Mouse (Mus musculus) hindbrain, postnatal 0 days (tissue): ENCODE measurements around the gene Ccnd3. TPM values are rescaled to one million over a fixed set of nuclear protein-coding genes. Genes with fewer than 3 reads are reported as not detected.
A peak's percentile ranks its signal among the peaks of the same experiment; 100 is the strongest.

Experiments
- ATAC-seq: fragments of 200-750 bp; cut with Nextera tagmentation; 2 replicates; pipeline ENCODE4 v1.8.0; 2017; ENCODE audit warnings: mild to moderate bottlenecking, moderate TSS enrichment, moderate library complexity
- DNase-seq: peaks from one replicate; pipeline ENCODE4 v3.0.0-alpha.2; 2015; ENCODE audit warnings: low spot score
- H3K27ac ChIP-seq: fragments of 300-500 bp; sonication (generic); 2 replicates; pipeline ENCODE4 v1.5.1; 2014; ENCODE audit warnings: mild to moderate bottlenecking
- H3K27me3 ChIP-seq: fragments of 300-500 bp; sonication (generic); 2 replicates; pipeline ENCODE4 v1.6.1; 2014; ENCODE audit warnings: low read length, mixed read lengths; ENCODE audit not compliant: insufficient read depth
- H3K36me3 ChIP-seq: fragments of 300-500 bp; sonication (generic); 2 replicates; pipeline ENCODE4 v1.6.1; 2014; ENCODE audit warnings: low read length, mixed read lengths; ENCODE audit not compliant: insufficient read depth
- H3K4me1 ChIP-seq: fragments of 300-500 bp; sonication (generic); 2 replicates; pipeline ENCODE4 v1.6.1; 2014; ENCODE audit warnings: antibody characterized with exemption, low read length, mixed read lengths; ENCODE audit not compliant: insufficient read depth
- H3K4me2 ChIP-seq: fragments of 300-500 bp; sonication (generic); 2 replicates; pipeline ENCODE4 v1.6.1; 2014; ENCODE audit warnings: low read depth, mild to moderate bottlenecking, low read length, moderate library complexity, mixed read lengths
- H3K4me3 ChIP-seq: fragments of 300-500 bp; sonication (generic); 2 replicates; pipeline ENCODE4 v1.5.1; 2014; ENCODE audit warnings: low read length
- H3K9ac ChIP-seq: fragments of 300-500 bp; sonication (generic); replicated peaks from 2 replicates; pipeline ENCODE4 v1.6.1; 2014; ENCODE audit warnings: mild to moderate bottlenecking, low read length, moderate library complexity, mixed read lengths
- H3K9me3 ChIP-seq: fragments of 300-500 bp; sonication (generic); 2 replicates; pipeline ENCODE4 v1.6.1; 2016; ENCODE audit warnings: low read length, mixed read lengths
- CTCF ChIP-seq: IDR thresholded peaks from 2 replicates; pipeline ENCODE4 v1.5.1; 2016; ENCODE audit warnings: antibody characterized with exemption, control low read depth, low read depth
- WGBS: fragments of 180-500 bp; shearing (Covaris S2); extraction: QIAGEN DNeasy Blood & Tissue Kit; methylation state at CpG from one replicate; pipeline ENCODE4 v1.1.7; 2014; 5-methylcytosine and 5-hydroxymethylcytosine counted together
- polyA plus RNA-seq: library from polyadenylated mRNA; unstranded; fragments of >200 nt; fragmentation: Nextera tagmentation; extraction: Ambion mirVana; gene quantifications from 2 replicates; pipeline ENCODE4 v1.2.1, GENCODE M21; 2015
- total RNA-seq: library from RNA; depleted of rRNA; stranded (reverse); fragments of >200 nt; gene quantifications from 2 replicates; pipeline ENCODE4 v1.2.3, GENCODE M21; 2014; rRNA removed

Gene Ccnd3
- 55.0 and 63.4 TPM in 2 replicates for total RNA-seq
- 69.3 and 71.5 TPM in 2 replicates for polyA plus RNA-seq

DNA sequence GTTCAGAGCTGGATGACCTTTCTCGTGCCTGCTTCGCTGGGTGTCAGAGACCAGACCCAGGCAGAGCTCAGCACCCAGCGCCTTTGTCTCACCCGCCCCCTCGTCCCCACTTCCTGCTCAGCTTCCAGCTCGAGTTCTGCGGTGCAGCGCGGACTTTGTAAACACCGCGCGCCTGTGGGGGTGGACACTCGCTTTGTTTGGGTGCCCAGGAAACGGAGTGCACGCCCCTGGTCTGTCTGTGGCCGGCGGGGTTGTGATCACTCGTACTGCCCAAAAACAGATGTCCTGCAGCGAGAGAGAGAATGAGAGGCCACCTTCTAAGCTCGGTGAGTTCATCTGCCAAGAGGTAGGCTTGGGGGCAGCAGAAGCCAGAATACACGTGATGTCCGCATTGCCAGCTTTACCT lies at the start of gene Ccnd3:
Ccnd3 (plus strand) TSS at position 111 of the 406 bp plus-strand sequence.
- no peaks in the 10 kb centered on the region for H3K36me3 ChIP-seq
- DNase-seq (peak; percentile 48), ATAC-seq (no peak)
- peak within 1 kb of the TSS; percentile 28 for H3K4me3 ChIP-seq
- peaks cover 12% of the 10 kb centered on the region for H3K4me1 ChIP-seq
- peak within 1 kb of the TSS; percentile 66 for H3K4me2 ChIP-seq
- H3K9me3 ChIP-seq, result no peaks in the 10 kb centered on the region
- TF ChIP-seq CTCF, result no peak
- no peaks in the 10 kb centered on the region for H3K27me3 ChIP-seq
- WGBS, result 1% methylated on average over 22 of the region's 22 CpGs
- peak within 1 kb of the TSS; percentile 37; the same call in 1 of the 2 replicates for H3K9ac ChIP-seq
- H3K27ac ChIP-seq, result no peak within 1 kb of the TSS

DNA sequence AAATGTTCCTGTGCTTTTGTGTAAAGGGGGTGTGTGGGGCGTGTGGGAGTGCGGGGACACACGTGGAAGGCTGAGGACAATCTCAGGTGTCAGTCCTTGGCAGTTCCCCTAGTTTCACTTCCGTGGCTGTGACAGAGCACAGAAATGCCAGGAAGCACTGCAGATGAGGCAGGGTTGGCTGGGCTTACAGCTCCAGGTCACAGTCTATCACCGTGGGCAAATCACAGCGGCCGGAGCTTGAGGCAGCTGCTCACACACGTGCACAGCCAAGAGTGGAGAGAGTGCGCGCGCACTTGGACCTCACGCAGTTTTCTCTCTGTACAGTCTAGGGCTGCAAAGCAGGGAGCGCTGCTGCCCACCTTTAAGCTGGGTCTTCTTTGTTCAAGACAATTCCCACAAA lies 46.5 kb upstream of the Ccnd3 start:
- TF ChIP-seq CTCF, result no peak
- no peaks in the 10 kb centered on the region for H3K36me3 ChIP-seq
- no peak overlapping the region for H3K4me3 ChIP-seq
- no peaks in the 10 kb centered on the region for H3K4me1 ChIP-seq
- DNase-seq (no peak), ATAC-seq (no peak)
- H3K9ac ChIP-seq, result no peak overlapping the region
- no peaks in the 10 kb centered on the region for H3K9me3 ChIP-seq
- H3K27ac ChIP-seq, result no peak overlapping the region
- H3K27me3 ChIP-seq, result no peaks in the 10 kb centered on the region
- H3K4me2 ChIP-seq, result no peak overlapping the region
- WGBS, result 69% methylated on average over 13 of the region's 13 CpGs

DNA sequence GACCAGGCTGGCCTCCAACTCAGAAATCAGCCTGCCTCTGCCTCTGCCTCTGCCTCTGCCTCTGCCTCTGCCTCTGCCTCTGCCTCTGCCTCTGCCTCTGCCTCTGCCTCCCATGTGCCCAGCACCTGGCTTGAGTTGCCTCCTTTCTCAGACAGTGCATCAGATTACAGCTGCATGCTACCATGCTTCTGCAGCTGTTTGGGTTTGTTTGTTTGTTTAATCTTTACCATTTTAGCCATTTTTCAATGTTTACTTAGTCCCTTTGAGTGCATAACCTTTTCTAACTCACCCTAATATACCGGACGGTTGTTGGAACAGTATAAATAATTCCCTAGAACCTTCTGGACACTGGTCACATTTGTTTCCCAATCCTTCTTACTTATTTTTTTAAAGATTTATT lies 45.9 kb upstream of the Ccnd3 start:
- Histone ChIP-seq H3K4me1 (no peaks in the 10 kb centered on the region), H3K27me3 (no peaks in the 10 kb centered on the region), H3K9me3 (no peaks in the 10 kb centered on the region), H3K4me2 (no peak overlapping the region), H3K9ac (no peak overlapping the region), H3K27ac (no peak overlapping the region), H3K4me3 (no peak overlapping the region), H3K36me3 (no peaks in the 10 kb centered on the region)
- ATAC-seq, result no peak
- no peak for DNase-seq
- 91% methylated on average over 2 of the region's 2 CpGs for WGBS
- TF ChIP-seq CTCF, result no peak

DNA sequence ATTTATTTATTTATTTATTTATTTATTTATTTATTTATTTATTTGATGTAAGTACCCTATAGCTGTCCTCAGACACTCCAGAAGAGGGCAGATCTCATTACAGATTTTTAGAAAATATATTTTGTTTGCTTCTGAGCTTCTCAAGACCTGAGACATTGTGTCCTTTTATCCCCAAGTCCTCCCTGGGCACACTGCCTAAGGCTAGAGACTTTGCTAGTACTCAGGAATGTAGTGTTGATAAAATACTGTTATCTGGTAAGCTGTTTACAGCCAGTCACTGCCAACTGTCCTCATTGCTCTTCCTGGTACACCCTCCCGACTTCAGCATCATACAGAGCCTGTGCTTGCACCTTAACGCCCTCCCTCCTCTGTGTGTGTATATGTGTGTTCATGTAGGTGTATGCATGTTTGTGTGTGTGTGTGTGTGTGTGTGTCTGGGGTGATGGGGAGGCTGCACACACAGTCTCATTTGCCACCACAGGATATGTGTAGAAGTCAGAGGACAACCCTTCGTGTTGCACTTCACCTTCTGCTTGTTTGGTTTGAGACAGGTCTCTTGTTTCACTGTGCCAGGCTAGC lies 45.4 kb upstream of the Ccnd3 start:
- Histone ChIP-seq H3K4me1 (no peaks in the 10 kb centered on the region), H3K36me3 (no peaks in the 10 kb centered on the region), H3K4me3 (no peak overlapping the region), H3K27me3 (no peaks in the 10 kb centered on the region), H3K27ac (no peak overlapping the region), H3K4me2 (no peak overlapping the region), H3K9me3 (no peaks in the 10 kb centered on the region), H3K9ac (no peak overlapping the region)
- WGBS, result 81% methylated on average over 3 of the region's 3 CpGs
- no peak for TF ChIP-seq CTCF
- DNase-seq (no peak), ATAC-seq (no peak)

DNA sequence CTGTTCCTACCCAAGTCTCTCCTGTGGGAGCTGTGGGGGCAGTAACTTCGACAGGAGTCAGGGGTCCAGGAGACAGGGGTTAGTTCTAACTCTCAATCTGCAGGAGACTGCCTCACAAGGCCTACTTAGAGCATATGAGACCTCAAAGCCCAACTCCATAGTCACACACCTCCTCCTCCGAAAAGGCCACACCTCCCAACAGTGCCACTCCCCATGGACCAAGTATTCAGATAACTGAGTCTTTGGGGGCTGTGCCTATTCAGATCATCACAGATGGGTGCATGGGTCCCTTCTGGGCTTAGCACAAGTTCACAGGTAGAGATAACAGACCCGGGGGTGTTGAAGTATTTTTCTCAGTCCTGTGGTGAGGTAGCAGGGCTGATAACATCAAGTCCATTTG lies 43.2 kb upstream of the Ccnd3 start:
- H3K36me3 ChIP-seq, result no peaks in the 10 kb centered on the region
- no peak for TF ChIP-seq CTCF
- DNase-seq (no peak), ATAC-seq (no peak)
- H3K9me3 ChIP-seq, result no peaks in the 10 kb centered on the region
- no peak overlapping the region for H3K4me3 ChIP-seq
- no peak overlapping the region for H3K4me2 ChIP-seq
- 0 out of 2 replicates have a peak, but pooled peaks cover 3% of the 10 kb centered on the region for H3K27me3 ChIP-seq
- H3K4me1 ChIP-seq, result no peaks in the 10 kb centered on the region
- H3K9ac ChIP-seq, result no peak overlapping the region
- H3K27ac ChIP-seq, result no peak overlapping the region
- 84% methylated on average over 3 of the region's 3 CpGs for WGBS

DNA sequence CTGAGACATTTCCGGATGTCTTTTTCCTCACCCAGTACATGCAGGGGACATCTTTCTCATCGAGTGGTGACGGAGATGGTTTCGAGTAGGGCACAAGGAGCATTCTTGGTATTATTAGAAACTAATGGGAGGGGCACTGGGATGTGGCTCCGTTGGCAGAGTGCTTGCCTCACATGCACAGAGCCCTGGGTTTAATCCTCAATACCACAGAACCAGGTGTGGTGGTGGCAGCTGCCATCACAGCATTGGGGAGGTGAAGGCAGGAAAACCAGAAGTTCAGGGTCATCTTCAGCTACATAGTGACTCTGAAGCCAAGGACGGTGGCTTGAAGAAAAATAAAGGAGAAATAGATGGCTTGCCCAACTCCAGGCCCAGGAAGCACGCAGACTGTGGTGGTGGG lies 42.6 kb upstream of the Ccnd3 start:
- Histone ChIP-seq H3K4me1 (no peaks in the 10 kb centered on the region), H3K36me3 (no peaks in the 10 kb centered on the region), H3K27me3 (0 out of 2 replicates have a peak, but pooled peaks cover 6% of the 10 kb centered on the region), H3K4me3 (no peak overlapping the region), H3K9ac (no peak overlapping the region), H3K27ac (no peak overlapping the region), H3K9me3 (no peaks in the 10 kb centered on the region), H3K4me2 (no peak overlapping the region)
- no peak for ATAC-seq
- no peak for DNase-seq
- no peak for TF ChIP-seq CTCF
- WGBS, result 84% methylated on average over 7 of the region's 7 CpGs

DNA sequence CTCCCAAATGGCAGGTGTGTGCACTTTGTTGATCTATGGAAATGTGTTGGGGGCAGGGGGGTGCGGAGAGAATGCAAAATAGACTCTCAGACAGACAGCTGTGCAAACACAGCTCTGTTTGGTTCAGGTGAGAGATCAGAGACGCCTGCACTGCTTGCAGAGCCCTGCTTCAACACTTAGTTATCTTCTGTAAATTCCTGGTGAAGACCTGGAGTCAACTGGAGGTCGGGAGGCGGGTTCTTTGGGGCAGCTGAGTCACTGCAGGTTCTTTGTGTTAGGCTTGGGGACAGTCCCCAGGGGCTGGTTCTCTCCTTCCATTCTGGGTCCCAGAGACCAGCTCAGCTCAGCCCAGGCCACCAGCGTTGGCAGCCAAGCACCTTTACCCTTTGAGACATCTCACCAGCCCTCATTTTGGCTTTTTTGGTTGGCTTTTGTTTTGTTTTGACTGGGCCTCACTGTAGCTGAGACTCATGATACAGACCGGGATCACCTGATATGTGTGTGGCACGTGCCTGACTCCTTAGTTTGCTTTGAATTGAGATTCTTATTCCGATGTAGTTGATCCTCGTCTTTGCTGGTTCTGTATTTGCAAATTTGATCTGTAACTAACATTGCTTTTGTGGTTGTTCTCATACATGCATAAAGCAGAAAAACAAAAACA lies 42.0 kb upstream of the Ccnd3 start:
- no peak overlapping the region for H3K9ac ChIP-seq
- H3K4me2 ChIP-seq, result no peak overlapping the region
- H3K27me3 ChIP-seq, result 0 out of 2 replicates have a peak, but pooled peaks cover 6% of the 10 kb centered on the region
- no peaks in the 10 kb centered on the region for H3K4me1 ChIP-seq
- H3K9me3 ChIP-seq, result no peaks in the 10 kb centered on the region
- WGBS, result 59% methylated on average over 9 of the region's 9 CpGs
- no peak overlapping the region for H3K4me3 ChIP-seq
- H3K27ac ChIP-seq, result no peak overlapping the region
- TF ChIP-seq CTCF, result no peak
- DNase-seq, result no peak
- ATAC-seq, result no peak
- no peaks in the 10 kb centered on the region for H3K36me3 ChIP-seq
